Mouse (Mus musculus): ENCODE measurements around the gene Senp3.
"Not testable (repeated sequence)": the region's sequence is repeated elsewhere in the genome, so short reads cannot be mapped to it uniquely, and the experiment has no call there.

Senp3 gene

GRCm38 (mm10) chr11:69654760-69655159 is 27.1 kb downstream of the Senp3 start:
- no peak for DNase-seq (ENCODE audit: low spot score in 2 of 2)

GRCm38 (mm10) chr11:69653399-69653798 is 28.5 kb downstream of the Senp3 start:
- DNase-seq (ENCODE audit: low spot score in 2 of 2): no peak

- DNase-seq (ENCODE audit: low spot score in 2 of 2): no peak
Measured at GRCm38 (mm10) chr11:69645860-69646259, 36.0 kb downstream of the Senp3 start.

GRCm38 (mm10) chr11:69635471-69635870 is 46.4 kb downstream of the Senp3 start:
- DNase-seq (ENCODE audit: low spot score in 2 of 2): no peak

- peak in 1 of 2 experiments; percentile 35 for DNase-seq (ENCODE audit: low spot score in 2 of 2)
Measured at GRCm38 (mm10) chr11:69633128-69633866, 48.6 kb downstream of the Senp3 start.

- DNase-seq (ENCODE audit: low spot score in 2 of 2): peak; percentile 100
Measured at GRCm38 (mm10) chr11:69632284-69633089, 49.4 kb downstream of the Senp3 start, which contains the start of gene Fxr2. TSS of gene Fxr2 (plus strand) at chr11:69632990.

- no peak for DNase-seq (ENCODE audit: low spot score in 2 of 2)
Measured at GRCm38 (mm10) chr11:69629802-69630201, 52.1 kb downstream of the Senp3 start.

- peak; percentile 38 to 67 for DNase-seq (ENCODE audit: low spot score in 2 of 2)
Measured at GRCm38 (mm10) chr11:69628286-69628685, 53.6 kb downstream of the Senp3 start.

- not testable (repeated sequence) for DNase-seq (ENCODE audit: low spot score in 2 of 2)
Measured at GRCm38 (mm10) chr11:69624339-69624738, 57.5 kb downstream of the Senp3 start.

Measured in frontal cortex, postnatal 14 days (tissue).